Mouse (Mus musculus): Measurements from ENCODE around the gene Sypl. TPM values are rescaled to one million over a fixed set of nuclear protein-coding genes. Genes with fewer than 3 reads are reported as not detected.

The Sypl gene
- total and polyA plus RNA-seq, 3 experiments, result 5.5 to 63.6 (median 56.3) TPM

DNA sequence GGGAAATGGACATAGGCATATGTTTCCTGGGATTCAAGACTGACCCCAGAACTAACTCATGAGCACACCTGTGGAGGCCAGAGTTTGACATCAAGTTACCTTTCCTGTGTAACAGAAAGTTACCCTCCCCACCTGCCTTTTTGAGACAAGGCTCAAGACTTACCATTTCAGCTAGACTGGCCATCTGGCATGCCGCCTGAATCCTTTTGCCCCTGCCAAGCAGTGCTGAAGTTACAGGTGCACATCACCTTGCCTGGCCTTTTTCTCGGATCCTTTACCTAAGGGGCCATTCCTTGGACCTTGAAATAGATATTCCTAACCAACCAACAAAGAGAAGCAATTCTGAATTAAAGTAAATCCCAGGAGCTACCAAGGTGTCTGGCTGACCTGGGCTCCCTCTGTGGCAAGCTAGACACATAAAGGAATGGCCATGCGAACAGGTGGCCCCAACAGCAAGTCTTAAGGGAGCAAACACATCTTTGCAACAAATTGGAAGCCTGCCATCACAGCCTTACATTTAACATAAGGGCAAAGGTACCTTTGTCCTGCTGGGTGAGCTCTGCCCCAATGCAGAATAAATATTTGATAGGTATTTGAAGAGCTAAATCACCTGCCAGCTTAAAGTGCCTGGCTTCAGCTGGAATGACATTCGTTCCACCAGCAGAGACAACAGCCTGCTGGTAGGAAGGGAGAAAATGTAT lies 17.3 kb upstream of the Sypl start:
- DNase-seq (ENCODE audit: low spot score) (no peak), ATAC-seq (ENCODE audit: extremely low read depth, insufficient number of reproducible peaks, low FRiP score, poor library complexity, severe bottlenecking) (no peak; the same call in 1 of the 2 replicates)
- no peaks in the 10 kb centered on the region for H3K36me3 ChIP-seq (replicated peaks)
- TF ChIP-seq POLR2AphosphoS5 (IDR thresholded peaks at IDR 0.05; ENCODE audit: insufficient replicate concordance, low read depth, low read length), result no peak
- TF ChIP-seq CTCF (IDR thresholded peaks at IDR 0.05; ENCODE audit: low read depth, low read length), result no peak
- no peak for TF ChIP-seq GATA1 (IDR thresholded peaks at IDR 0.05; ENCODE audit: borderline replicate concordance, low read length)
- TF ChIP-seq TAL1 (conservative IDR thresholded peaks at IDR 0.05; ENCODE audit: low read depth, low read length), result no peak
- no peak for TF ChIP-seq GATA2 (IDR thresholded peaks at IDR 0.05; ENCODE audit: borderline replicate concordance, low read depth, low read length)
- H3K4me3 ChIP-seq (ENCODE audit: low read depth, low read length), result no peak overlapping the region
- H3K27me3 ChIP-seq (ENCODE audit: insufficient read depth, low read length), result peaks cover 40% of the 10 kb centered on the region
- H3K9me3 ChIP-seq (replicated peaks), result no peaks in the 10 kb centered on the region
- no peaks in the 10 kb centered on the region for H3K4me1 ChIP-seq (ENCODE audit: insufficient read depth, low read depth, low read length)

GRCm38 (mm10) chr12:32941141-32941540 lies 12.6 kb upstream of the Sypl start:
- H3K27me3 ChIP-seq (ENCODE audit: insufficient read depth, low read length), result peaks cover 55% of the 10 kb centered on the region
- no peak for TF ChIP-seq CTCF (IDR thresholded peaks at IDR 0.05; ENCODE audit: low read depth, low read length)
- no peak for TF ChIP-seq POLR2AphosphoS5 (IDR thresholded peaks at IDR 0.05; ENCODE audit: insufficient replicate concordance, low read depth, low read length)
- no peak for TF ChIP-seq GATA2 (IDR thresholded peaks at IDR 0.05; ENCODE audit: borderline replicate concordance, low read depth, low read length)
- TF ChIP-seq TAL1 (conservative IDR thresholded peaks at IDR 0.05; ENCODE audit: low read depth, low read length), result no peak
- no peak for TF ChIP-seq GATA1 (IDR thresholded peaks at IDR 0.05; ENCODE audit: borderline replicate concordance, low read length)
- H3K4me1 ChIP-seq (ENCODE audit: insufficient read depth, low read depth, low read length), result no peaks in the 10 kb centered on the region
- no peaks in the 10 kb centered on the region for H3K36me3 ChIP-seq (replicated peaks)
- H3K9me3 ChIP-seq (replicated peaks), result no peaks in the 10 kb centered on the region
- ATAC-seq (ENCODE audit: extremely low read depth, insufficient number of reproducible peaks, low FRiP score, poor library complexity, severe bottlenecking) (no peak), DNase-seq (ENCODE audit: low spot score) (no peak)
- no peak overlapping the region for H3K4me3 ChIP-seq (ENCODE audit: low read depth, low read length)

DNA sequence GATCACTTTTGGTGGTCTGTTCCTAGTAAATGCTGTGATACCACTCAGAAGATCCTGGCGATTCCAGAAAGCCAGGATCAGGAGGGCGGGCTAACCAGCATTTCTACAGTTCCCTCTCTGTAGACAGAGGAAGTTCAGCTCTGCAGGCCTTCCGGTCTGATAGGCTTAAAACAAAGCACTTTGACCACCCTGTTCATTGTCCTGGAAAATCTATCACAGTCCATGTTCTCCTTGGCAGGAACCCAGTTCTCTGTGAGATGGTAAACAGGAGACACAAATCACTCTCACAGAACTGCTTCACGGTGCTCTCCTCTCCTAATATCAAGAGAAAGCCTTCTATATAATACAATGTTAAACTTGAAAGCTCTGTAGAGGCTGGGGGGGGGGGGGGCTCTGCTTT lies 10.3 kb upstream of the Sypl start:
- TF ChIP-seq GATA1 (IDR thresholded peaks at IDR 0.05; ENCODE audit: borderline replicate concordance, low read length) (no peak), POLR2AphosphoS5 (IDR thresholded peaks at IDR 0.05; ENCODE audit: insufficient replicate concordance, low read depth, low read length) (no peak), GATA2 (IDR thresholded peaks at IDR 0.05; ENCODE audit: borderline replicate concordance, low read depth, low read length) (no peak), TAL1 (conservative IDR thresholded peaks at IDR 0.05; ENCODE audit: low read depth, low read length) (no peak), CTCF (IDR thresholded peaks at IDR 0.05; ENCODE audit: low read depth, low read length) (no peak)
- H3K36me3 ChIP-seq (replicated peaks), result no peaks in the 10 kb centered on the region
- H3K27me3 ChIP-seq (ENCODE audit: insufficient read depth, low read length), result peaks cover 44% of the 10 kb centered on the region
- H3K4me3 ChIP-seq (ENCODE audit: low read depth, low read length), result no peak overlapping the region
- H3K4me1 ChIP-seq (ENCODE audit: insufficient read depth, low read depth, low read length), result peaks cover 2% of the 10 kb centered on the region; the same call in 1 of the 2 replicates
- no peak for DNase-seq (ENCODE audit: low spot score)
- no peaks in the 10 kb centered on the region for H3K9me3 ChIP-seq (replicated peaks)
- ATAC-seq (ENCODE audit: extremely low read depth, insufficient number of reproducible peaks, low FRiP score, poor library complexity, severe bottlenecking), result no peak

GRCm38 (mm10) chr12:32943951-32944350 lies 9.7 kb upstream of the Sypl start:
- TF ChIP-seq GATA2 (IDR thresholded peaks at IDR 0.05; ENCODE audit: borderline replicate concordance, low read depth, low read length), result no peak
- no peak for TF ChIP-seq GATA1 (IDR thresholded peaks at IDR 0.05; ENCODE audit: borderline replicate concordance, low read length)
- TF ChIP-seq TAL1 (conservative IDR thresholded peaks at IDR 0.05; ENCODE audit: low read depth, low read length), result no peak
- no peak for TF ChIP-seq POLR2AphosphoS5 (IDR thresholded peaks at IDR 0.05; ENCODE audit: insufficient replicate concordance, low read depth, low read length)
- no peak for TF ChIP-seq CTCF (IDR thresholded peaks at IDR 0.05; ENCODE audit: low read depth, low read length)
- ATAC-seq (ENCODE audit: extremely low read depth, insufficient number of reproducible peaks, low FRiP score, poor library complexity, severe bottlenecking) (no peak), DNase-seq (ENCODE audit: low spot score) (no peak)
- H3K27me3 ChIP-seq (ENCODE audit: insufficient read depth, low read length), result peaks cover 39% of the 10 kb centered on the region
- H3K4me1 ChIP-seq (ENCODE audit: insufficient read depth, low read depth, low read length), result peaks cover 2% of the 10 kb centered on the region; the same call in 1 of the 2 replicates
- no peaks in the 10 kb centered on the region for H3K36me3 ChIP-seq (replicated peaks)
- H3K9me3 ChIP-seq (replicated peaks), result no peaks in the 10 kb centered on the region
- H3K4me3 ChIP-seq (ENCODE audit: low read depth, low read length), result no peak overlapping the region

GRCm38 (mm10) chr12:32944884-32945454 lies 8.7 kb upstream of the Sypl start:
- no peak for DNase-seq (ENCODE audit: low spot score)
- Histone ChIP-seq H3K9me3 (replicated peaks) (no peaks in the 10 kb centered on the region), H3K4me1 (ENCODE audit: insufficient read depth, low read depth, low read length) (peaks cover 2% of the 10 kb centered on the region; the same call in 1 of the 2 replicates), H3K27me3 (ENCODE audit: insufficient read depth, low read length) (peaks cover 40% of the 10 kb centered on the region), H3K4me3 (ENCODE audit: low read depth, low read length) (no peak overlapping the region), H3K36me3 (replicated peaks) (no peaks in the 10 kb centered on the region)
- TF ChIP-seq GATA2 (IDR thresholded peaks at IDR 0.05; ENCODE audit: borderline replicate concordance, low read depth, low read length) (no peak), TAL1 (conservative IDR thresholded peaks at IDR 0.05; ENCODE audit: low read depth, low read length) (no peak), POLR2AphosphoS5 (IDR thresholded peaks at IDR 0.05; ENCODE audit: insufficient replicate concordance, low read depth, low read length) (no peak), CTCF (IDR thresholded peaks at IDR 0.05; ENCODE audit: low read depth, low read length) (no peak), GATA1 (IDR thresholded peaks at IDR 0.05; ENCODE audit: borderline replicate concordance, low read length) (no peak)
- no peak for ATAC-seq (ENCODE audit: extremely low read depth, insufficient number of reproducible peaks, low FRiP score, poor library complexity, severe bottlenecking)

- ATAC-seq (ENCODE audit: extremely low read depth, insufficient number of reproducible peaks, low FRiP score, poor library complexity, severe bottlenecking), result no peak
- peaks cover 2% of the 10 kb centered on the region; the same call in 1 of the 2 replicates for H3K4me1 ChIP-seq (ENCODE audit: insufficient read depth, low read depth, low read length)
Observed at GRCm38 (mm10) chr12:32946376-32946775, 7.3 kb upstream of the Sypl start.

More at GRCm38 (mm10) chr12:32946376-32946775, 7.3 kb upstream of the Sypl start:
- TF ChIP-seq GATA2 (IDR thresholded peaks at IDR 0.05; ENCODE audit: borderline replicate concordance, low read depth, low read length) (no peak), GATA1 (IDR thresholded peaks at IDR 0.05; ENCODE audit: borderline replicate concordance, low read length) (no peak), CTCF (IDR thresholded peaks at IDR 0.05; ENCODE audit: low read depth, low read length) (no peak), TAL1 (conservative IDR thresholded peaks at IDR 0.05; ENCODE audit: low read depth, low read length) (no peak), POLR2AphosphoS5 (IDR thresholded peaks at IDR 0.05; ENCODE audit: insufficient replicate concordance, low read depth, low read length) (no peak)
- H3K4me3 ChIP-seq (ENCODE audit: low read depth, low read length), result no peak overlapping the region
- H3K36me3 ChIP-seq (replicated peaks), result no peaks in the 10 kb centered on the region
- H3K27me3 ChIP-seq (ENCODE audit: insufficient read depth, low read length), result peaks cover 37% of the 10 kb centered on the region
- no peak for DNase-seq (ENCODE audit: low spot score)
- no peaks in the 10 kb centered on the region for H3K9me3 ChIP-seq (replicated peaks)

Data from G1E (cell line).